Mouse (Mus musculus) midbrain, embryonic 12.5 days (tissue): ENCODE data around the gene Olfr1314. TPM values are rescaled to one million over a fixed set of nuclear protein-coding genes. Genes with fewer than 3 reads are reported as not detected.

Source experiments
- ATAC-seq: fragments of 200-750 bp; cut with Nextera tagmentation; 2 replicates; pipeline ENCODE4 v1.8.0; 2017; ENCODE audit warnings: low read depth, moderate TSS enrichment, moderate library complexity; ENCODE audit not compliant: low FRiP score
- H3K27ac ChIP-seq: fragments of 300-500 bp; sonication (generic); replicated peaks from 2 replicates; pipeline ENCODE4 v1.5.1; 2016; ENCODE audit warnings: mild to moderate bottlenecking
- H3K27me3 ChIP-seq: fragments of 300-500 bp; sonication (generic); 2 replicates; pipeline ENCODE4 v1.6.1; 2016; ENCODE audit warnings: mild to moderate bottlenecking
- H3K36me3 ChIP-seq: fragments of 300-500 bp; sonication (generic); 2 replicates; pipeline ENCODE4 v1.6.1; 2016
- H3K4me1 ChIP-seq: fragments of 300-500 bp; sonication (generic); 2 replicates; pipeline ENCODE4 v1.6.1; 2016
- H3K4me2 ChIP-seq: fragments of 300-500 bp; sonication (generic); replicated peaks from 2 replicates; pipeline ENCODE4 v1.6.1; 2016; ENCODE audit warnings: mild to moderate bottlenecking, moderate library complexity
- H3K4me3 ChIP-seq: fragments of 300-500 bp; sonication (generic); 2 replicates; pipeline ENCODE4 v1.5.1; 2016; ENCODE audit warnings: mild to moderate bottlenecking
- H3K9ac ChIP-seq: fragments of 300-500 bp; sonication (generic); replicated peaks from 2 replicates; pipeline ENCODE4 v1.6.1; 2016; ENCODE audit warnings: mild to moderate bottlenecking, moderate library complexity
- H3K9me3 ChIP-seq: fragments of 300-500 bp; sonication (generic); 2 replicates; pipeline ENCODE4 v1.6.1; 2016; ENCODE audit warnings: mild to moderate bottlenecking
- WGBS: fragments of 180-500 bp; shearing (Covaris S2); methylation state at CpG from one replicate; pipeline ENCODE4 v1.1.7; 2016; 5-methylcytosine and 5-hydroxymethylcytosine counted together
- polyA plus RNA-seq: library from polyadenylated mRNA; unstranded; fragments of >200 nt; fragmentation: Nextera tagmentation; extraction: Ambion mirVana; gene quantifications from 2 replicates; pipeline ENCODE4 v1.2.1, GENCODE M21; 2016

The Olfr1314 gene
- not detected in 2 replicates for polyA plus RNA-seq

- H3K36me3 ChIP-seq, result no peaks in the 10 kb centered on the region
- H3K4me2 ChIP-seq, result no peak within 1 kb of the TSS
- H3K9ac ChIP-seq, result no peak within 1 kb of the TSS
- H3K27me3 ChIP-seq, result no peaks in the 10 kb centered on the region
- no peaks in the 10 kb centered on the region for H3K4me1 ChIP-seq
- H3K9me3 ChIP-seq, result no peaks in the 10 kb centered on the region
- no peak for ATAC-seq
- no peak within 1 kb of the TSS for H3K27ac ChIP-seq
- H3K4me3 ChIP-seq, result no peak within 1 kb of the TSS
Measured at GRCm38 (mm10) chr2:112096681-112097080, at the start of gene Olfr1314. Olfr1314 (minus strand) TSS chr2:112096781.

- Histone ChIP-seq H3K9ac (no peak within 1 kb of the TSS), H3K9me3 (no peaks in the 10 kb centered on the region), H3K4me1 (no peaks in the 10 kb centered on the region), H3K27me3 (no peaks in the 10 kb centered on the region), H3K4me2 (no peak within 1 kb of the TSS), H3K36me3 (no peaks in the 10 kb centered on the region), H3K4me3 (no peak within 1 kb of the TSS), H3K27ac (no peak within 1 kb of the TSS)
- 82% methylated on average over 2 of the region's 2 CpGs for WGBS
- ATAC-seq, result no peak
Measured at GRCm38 (mm10) chr2:112140029-112140428, 43.4 kb upstream of the Olfr1314 start, which contains the start of gene Olfr1317. Olfr1317 (plus strand) TSS chr2:112140329.

GRCm38 (mm10) chr2:112134877-112135276 lies 38.3 kb upstream of the Olfr1314 start, which contains the start of gene Olfr1316:
Olfr1316 (minus strand) TSS chr2:112134977.
- Histone ChIP-seq H3K27me3 (no peaks in the 10 kb centered on the region), H3K4me3 (no peak within 1 kb of the TSS), H3K4me2 (no peak within 1 kb of the TSS), H3K4me1 (no peaks in the 10 kb centered on the region), H3K9me3 (no peaks in the 10 kb centered on the region), H3K27ac (no peak within 1 kb of the TSS), H3K36me3 (no peaks in the 10 kb centered on the region), H3K9ac (no peak within 1 kb of the TSS)
- WGBS, result 86% methylated on average over 2 of the region's 2 CpGs
- ATAC-seq, result no peak

- Histone ChIP-seq H3K4me2 (no peak within 1 kb of the TSS), H3K36me3 (no peaks in the 10 kb centered on the region), H3K27ac (no peak within 1 kb of the TSS), H3K27me3 (no peaks in the 10 kb centered on the region), H3K4me1 (no peaks in the 10 kb centered on the region), H3K4me3 (no peak within 1 kb of the TSS), H3K9ac (no peak within 1 kb of the TSS), H3K9me3 (no peaks in the 10 kb centered on the region)
- WGBS, result 90% methylated on average over 1 of the region's 1 CpGs
- ATAC-seq, result no peak
Measured at GRCm38 (mm10) chr2:112115340-112115739, 18.8 kb upstream of the Olfr1314 start, which contains the start of gene Olfr1315-ps1. Olfr1315-ps1 (minus strand) TSS chr2:112115440.

GRCm38 (mm10) chr2:112077743-112078142 lies 18.8 kb downstream of the Olfr1314 start, which contains the start of gene Olfr1313:
Olfr1313 (minus strand) TSS chr2:112077843.
- Histone ChIP-seq H3K4me3 (no peak within 1 kb of the TSS), H3K4me2 (no peak within 1 kb of the TSS), H3K36me3 (no peaks in the 10 kb centered on the region)

GRCm38 (mm10) chr2:112050138-112050537 lies 46.4 kb downstream of the Olfr1314 start, which contains the start of gene Olfr1312:
Olfr1312 (minus strand) TSS chr2:112050238.
- no peaks in the 10 kb centered on the region for H3K9me3 ChIP-seq
- H3K27ac ChIP-seq, result no peak within 1 kb of the TSS
- H3K36me3 ChIP-seq, result no peaks in the 10 kb centered on the region
- 47% methylated on average over 1 of the region's 1 CpGs for WGBS
- no peak within 1 kb of the TSS for H3K9ac ChIP-seq
- no peak within 1 kb of the TSS for H3K4me3 ChIP-seq
- H3K4me2 ChIP-seq, result no peak within 1 kb of the TSS
- H3K27me3 ChIP-seq, result no peaks in the 10 kb centered on the region
- no peaks in the 10 kb centered on the region for H3K4me1 ChIP-seq
- no peak for ATAC-seq

More at GRCm38 (mm10) chr2:112077743-112078142, 18.8 kb downstream of the Olfr1314 start, which contains the start of gene Olfr1313:
- Histone ChIP-seq H3K27ac (no peak within 1 kb of the TSS), H3K9me3 (no peaks in the 10 kb centered on the region), H3K27me3 (no peaks in the 10 kb centered on the region), H3K4me1 (no peaks in the 10 kb centered on the region), H3K9ac (no peak within 1 kb of the TSS)
- ATAC-seq, result no peak

Other genes starting within 250 kb of the Olfr1314 start
- gene Olfr1305, start 219.6 kb downstream of the Olfr1314 start, polyA plus RNA-seq, result not detected in 2 replicates
- gene Olfr1306, start 180.5 kb downstream of the Olfr1314 start, polyA plus RNA-seq, result not detected in 2 replicates
- 0.01 TPM in 2 replicates for gene Olfr1307, start 147.3 kb downstream of the Olfr1314 start, polyA plus RNA-seq
- not detected in 2 replicates for gene Olfr1308, start 131.8 kb downstream of the Olfr1314 start, polyA plus RNA-seq
- not detected in 2 replicates for gene Olfr1309, start 106.5 kb downstream of the Olfr1314 start, polyA plus RNA-seq
- gene Olfr1310, start 84.1 kb downstream of the Olfr1314 start, polyA plus RNA-seq, result not detected in 2 replicates
- not detected in 2 replicates for gene Olfr1311, start 72.4 kb downstream of the Olfr1314 start, polyA plus RNA-seq
- not detected in 2 replicates for gene Olfr1312, start 46.5 kb downstream of the Olfr1314 start, polyA plus RNA-seq
- not detected in 2 replicates for gene Olfr1313, start 18.9 kb downstream of the Olfr1314 start, polyA plus RNA-seq
- not detected in 2 replicates for gene Olfr1315-ps1, start 18.7 kb upstream of the Olfr1314 start, polyA plus RNA-seq
- gene Olfr1316, start 38.2 kb upstream of the Olfr1314 start, polyA plus RNA-seq, result not detected in 2 replicates
- not detected in 2 replicates for gene Olfr1317, start 43.5 kb upstream of the Olfr1314 start, polyA plus RNA-seq
- gene Olfr1318, start 57.4 kb upstream of the Olfr1314 start, polyA plus RNA-seq, result not detected in 2 replicates
- gene Lpcat4, start 142.7 kb upstream of the Olfr1314 start, polyA plus RNA-seq, result 11.9 and 13.1 TPM in 2 replicates
- gene Nutm1, start 162.5 kb upstream of the Olfr1314 start, polyA plus RNA-seq, result 0.08 TPM in 1 of 2 replicates, not detected in the other
- gene Nop10, start 165.1 kb upstream of the Olfr1314 start, polyA plus RNA-seq, result 137 and 139 TPM in 2 replicates
- gene Slc12a6, start 169.0 kb upstream of the Olfr1314 start, polyA plus RNA-seq, result 18.7 and 19.3 TPM in 2 replicates
- gene Gm21985, start 169.5 kb upstream of the Olfr1314 start, polyA plus RNA-seq, result not detected in 2 replicates